Mouse (Mus musculus): ENCODE data around the gene Sympk.

DNA sequence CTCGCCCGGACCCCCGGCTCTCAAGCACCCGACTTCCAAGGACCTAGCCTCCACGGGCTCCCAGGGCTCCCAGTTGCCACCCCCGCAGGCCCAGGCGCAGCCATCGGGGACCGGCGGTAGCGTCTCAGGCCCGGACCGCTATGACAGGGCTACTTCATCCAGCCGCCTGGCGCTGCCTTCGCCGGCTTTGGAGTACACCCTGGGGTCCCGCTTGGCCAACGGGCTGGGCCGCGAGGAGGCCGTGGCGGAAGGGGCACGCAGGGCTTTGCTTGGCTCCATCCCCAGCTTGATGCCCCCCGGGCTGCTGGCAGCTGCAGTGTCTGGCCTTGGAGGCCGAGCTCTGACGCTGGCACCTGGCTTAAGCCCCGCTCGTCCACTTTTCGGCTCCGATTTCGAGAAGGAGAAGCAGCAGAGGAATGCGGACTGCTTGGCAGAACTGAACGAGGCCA, 19.5 kb upstream of the Sympk start:
- no peak for TF ChIP-seq EP300 (IDR thresholded peaks at IDR 0.05; ENCODE audit: low read depth)
- TF ChIP-seq CTCF (IDR thresholded peaks at IDR 0.05; ENCODE audit: low read depth), result no peak

Measured in heart, postnatal 0 days (tissue).